Mouse (Mus musculus) T-cell, adult 2 months (primary cell): Measurements from ENCODE around the gene Sp1.

ENCODE experiments used
- DNase-seq: peaks from one replicate; pipeline ENCODE4 v3.0.0; 2022; ENCODE audit warnings: low spot score

The Sp1 gene

DNA sequence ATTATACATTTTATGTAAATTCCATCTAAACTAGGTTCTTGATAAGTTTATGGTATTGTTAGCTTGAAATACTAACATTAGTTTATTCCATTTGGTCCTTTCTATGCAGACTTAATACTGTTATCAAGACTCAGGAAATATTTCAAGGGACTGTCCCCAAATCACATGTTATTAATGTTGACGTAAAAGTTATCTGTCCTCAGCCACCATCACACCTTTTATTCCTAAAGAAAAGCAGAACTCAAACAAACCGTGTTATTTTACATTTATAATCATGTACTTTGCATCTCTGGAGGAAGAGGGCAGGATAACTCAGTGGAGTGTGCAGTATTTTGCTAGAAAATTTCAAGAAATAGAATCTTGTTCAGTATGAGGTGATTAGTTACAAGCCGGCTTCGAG lies 27.2 kb downstream of the Sp1 start:
- no peak for DNase-seq

GRCm38 (mm10) chr15:102442490-102442889 lies 36.5 kb downstream of the Sp1 start:
- DNase-seq, result peak; percentile 77

DNA sequence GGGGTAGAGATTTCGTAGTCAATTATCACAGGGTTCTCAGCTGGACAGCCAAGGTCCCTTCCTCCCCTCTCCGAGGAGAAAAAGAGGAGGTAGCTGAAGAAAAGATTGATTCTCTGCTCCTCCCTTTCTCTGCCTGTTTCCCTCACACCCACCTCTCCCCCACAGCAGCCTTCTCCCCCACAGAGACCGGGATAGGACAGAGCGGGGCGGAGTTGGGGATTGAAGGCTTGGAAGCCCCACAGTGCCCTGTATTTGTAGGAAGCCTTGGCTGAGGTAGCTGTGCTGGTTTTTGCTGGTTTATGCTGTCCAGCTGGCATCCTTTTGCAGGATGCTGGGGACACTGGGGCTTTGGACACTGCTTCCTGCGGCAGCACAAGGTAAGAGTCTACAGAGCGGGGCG lies 39.2 kb downstream of the Sp1 start, which contains the start of gene Amhr2:
Amhr2 (plus strand) TSS at position 222 of the 400 bp plus-strand sequence.
- DNase-seq, result no peak

DNA sequence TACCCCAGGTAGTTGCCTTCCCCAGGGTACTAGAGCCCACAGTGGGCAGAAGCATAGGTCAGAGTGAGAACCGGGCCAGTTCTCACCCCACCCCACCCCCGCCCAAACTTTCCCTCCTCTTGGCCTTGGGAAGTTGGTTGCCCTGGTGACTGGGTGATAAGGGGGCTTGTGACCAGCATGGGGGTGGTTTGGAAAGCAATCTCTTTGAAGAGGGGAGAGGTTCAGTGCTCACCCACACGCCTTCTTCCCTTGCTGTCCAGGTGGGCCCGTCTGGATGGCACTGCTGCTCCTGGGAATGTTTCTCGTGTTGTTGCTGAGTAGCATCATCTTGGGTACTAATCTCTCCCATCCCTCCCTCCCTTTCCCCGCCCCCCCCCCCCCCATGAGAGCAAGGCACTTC lies 40.5 kb downstream of the Sp1 start:
- no peak for DNase-seq

- DNase-seq, result no peak
Observed at GRCm38 (mm10) chr15:102449366-102449765, 43.4 kb downstream of the Sp1 start.

- DNase-seq, result no peak
Observed at GRCm38 (mm10) chr15:102450928-102451327, 45.0 kb downstream of the Sp1 start.

- DNase-seq, result no peak
Observed at GRCm38 (mm10) chr15:102451666-102452430, 45.9 kb downstream of the Sp1 start.

- DNase-seq, result peak; percentile 24
Observed at GRCm38 (mm10) chr15:102455993-102456392, 50.0 kb downstream of the Sp1 start.

- peak; percentile 68 for DNase-seq
Observed at GRCm38 (mm10) chr15:102458050-102458736, 52.2 kb downstream of the Sp1 start.

DNA sequence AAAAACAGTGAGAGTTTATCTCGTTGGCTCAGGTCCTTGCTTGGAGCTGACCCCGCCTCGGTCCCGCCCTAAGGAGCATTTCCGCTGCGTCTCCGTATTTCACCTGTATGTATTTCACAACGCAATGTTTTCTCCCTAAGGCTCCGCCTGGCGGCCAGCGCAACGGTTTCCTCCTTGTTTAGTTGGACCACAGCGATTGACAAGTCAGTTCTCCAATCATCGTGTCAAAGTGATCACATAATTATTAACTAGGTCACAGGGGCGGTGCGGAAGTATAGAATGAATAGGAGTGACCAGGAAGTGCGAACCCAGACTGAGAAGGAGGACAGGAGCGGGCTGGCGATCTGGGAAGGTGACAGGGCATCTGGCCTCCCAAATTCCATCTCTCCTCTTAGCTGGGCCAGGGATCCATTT lies 53.0 kb downstream of the Sp1 start, which contains the start of gene Prr13:
Prr13 (plus strand) TSS at position 125 of the 414 bp plus-strand sequence.
- peak; percentile 90 for DNase-seq

DNA sequence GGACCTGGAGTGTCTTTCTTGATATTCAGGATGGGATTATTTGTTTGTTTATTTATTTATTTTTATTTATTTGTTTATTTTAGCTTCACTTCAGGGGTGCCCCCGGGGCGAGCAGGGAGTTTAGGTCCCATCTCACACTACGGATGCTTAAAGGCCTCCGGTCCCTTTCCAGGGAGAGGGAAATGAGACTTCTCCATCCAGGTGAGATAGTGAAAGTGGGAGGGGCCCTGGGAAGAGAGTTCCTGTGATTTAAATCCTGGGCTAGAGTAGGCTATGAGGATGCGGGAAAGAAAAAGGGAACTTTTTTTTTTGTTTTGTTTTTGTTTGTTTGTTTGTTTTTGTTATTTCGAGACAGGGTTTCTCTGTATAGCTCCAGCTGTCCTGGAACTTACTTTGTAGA lies 53.4 kb downstream of the Sp1 start:
- no peak for DNase-seq

GRCm38 (mm10) chr15:102459847-102460246 lies 53.9 kb downstream of the Sp1 start:
- no peak for DNase-seq

- no peak for DNase-seq
Observed at GRCm38 (mm10) chr15:102460409-102460808, 54.5 kb downstream of the Sp1 start.

DNA sequence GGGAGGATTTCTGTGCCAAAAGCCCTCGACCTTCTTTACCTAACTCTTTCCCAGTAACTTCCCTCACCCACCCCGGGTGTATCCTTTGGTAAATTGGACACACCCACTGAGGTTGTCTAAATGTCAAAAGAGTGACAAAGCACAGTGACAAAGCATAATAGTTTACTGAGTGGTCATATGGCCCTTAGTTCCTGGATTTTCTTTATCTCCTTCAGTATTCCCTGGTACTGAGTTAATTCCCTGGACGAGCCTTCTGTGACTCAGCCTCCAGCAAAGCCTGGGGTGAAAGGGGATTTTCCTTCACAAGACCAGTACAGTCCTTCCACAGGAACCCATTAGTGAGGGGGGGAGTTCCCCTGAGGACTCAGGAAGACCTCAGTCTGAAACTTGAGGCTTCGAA lies 55.0 kb downstream of the Sp1 start:
- DNase-seq, result no peak

- DNase-seq, result no peak
Observed at GRCm38 (mm10) chr15:102461430-102462075, 55.6 kb downstream of the Sp1 start.

- DNase-seq, result peak; percentile 38
Observed at GRCm38 (mm10) chr15:102463666-102464065, 57.7 kb downstream of the Sp1 start.

DNA sequence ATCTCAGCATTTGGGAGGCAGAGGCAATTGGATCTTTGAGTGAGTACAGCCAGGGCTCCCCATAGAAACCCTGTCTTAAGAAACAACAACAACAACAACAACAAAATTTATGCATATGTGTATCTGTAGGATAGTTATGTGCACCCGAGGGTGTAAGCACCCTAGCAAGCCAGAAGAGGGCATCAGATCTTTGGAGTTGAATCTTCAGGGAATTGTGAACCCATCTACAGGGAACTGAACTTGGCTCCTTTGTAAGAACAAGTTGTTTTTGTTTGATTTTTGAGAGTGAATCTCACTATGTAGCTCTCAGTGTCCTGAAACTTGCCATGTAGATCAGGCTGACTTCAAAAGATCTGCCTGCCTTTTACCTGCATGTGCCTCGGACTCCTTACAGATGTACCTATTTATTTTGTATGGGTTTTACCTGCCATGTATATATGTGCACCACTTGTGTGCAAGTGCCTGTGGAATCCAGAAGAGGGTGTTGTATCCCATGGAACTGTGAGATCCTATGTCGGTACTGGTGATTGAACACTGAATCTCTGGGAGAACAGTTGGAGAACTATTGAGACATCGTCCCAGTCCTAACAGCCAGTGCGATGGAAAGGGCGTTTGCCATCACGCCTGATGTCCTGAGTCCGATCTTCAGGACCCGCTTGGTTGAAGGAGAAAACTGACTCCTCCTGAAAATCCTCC lies 62.9 kb downstream of the Sp1 start:
- no peak for DNase-seq

DNA sequence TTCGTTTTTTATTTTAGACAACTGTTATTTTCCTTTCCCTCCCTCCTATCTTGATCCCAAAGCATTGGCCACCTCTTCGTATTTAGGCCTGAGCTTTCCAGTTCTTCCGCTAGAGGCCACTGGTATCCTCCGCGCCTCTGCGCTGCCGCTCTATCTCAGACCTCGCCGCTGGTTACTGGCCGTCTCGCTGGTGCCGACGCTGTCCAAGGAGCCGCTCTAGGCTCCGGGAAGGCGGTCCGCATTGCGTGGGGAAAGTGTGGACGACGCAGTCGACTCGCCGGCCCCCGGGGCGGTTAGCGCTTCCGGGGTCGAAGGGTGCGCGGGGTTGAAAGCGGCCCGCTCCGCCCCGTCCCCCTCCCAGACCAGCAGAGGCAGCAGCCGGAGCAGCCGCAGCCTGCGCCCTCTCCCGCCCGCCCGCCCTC lies 64.3 kb downstream of the Sp1 start, which contains the start of gene Pcbp2:
Pcbp2 (plus strand) TSS at position 357 of the 422 bp plus-strand sequence.
- DNase-seq, result peak; percentile 97

DNA sequence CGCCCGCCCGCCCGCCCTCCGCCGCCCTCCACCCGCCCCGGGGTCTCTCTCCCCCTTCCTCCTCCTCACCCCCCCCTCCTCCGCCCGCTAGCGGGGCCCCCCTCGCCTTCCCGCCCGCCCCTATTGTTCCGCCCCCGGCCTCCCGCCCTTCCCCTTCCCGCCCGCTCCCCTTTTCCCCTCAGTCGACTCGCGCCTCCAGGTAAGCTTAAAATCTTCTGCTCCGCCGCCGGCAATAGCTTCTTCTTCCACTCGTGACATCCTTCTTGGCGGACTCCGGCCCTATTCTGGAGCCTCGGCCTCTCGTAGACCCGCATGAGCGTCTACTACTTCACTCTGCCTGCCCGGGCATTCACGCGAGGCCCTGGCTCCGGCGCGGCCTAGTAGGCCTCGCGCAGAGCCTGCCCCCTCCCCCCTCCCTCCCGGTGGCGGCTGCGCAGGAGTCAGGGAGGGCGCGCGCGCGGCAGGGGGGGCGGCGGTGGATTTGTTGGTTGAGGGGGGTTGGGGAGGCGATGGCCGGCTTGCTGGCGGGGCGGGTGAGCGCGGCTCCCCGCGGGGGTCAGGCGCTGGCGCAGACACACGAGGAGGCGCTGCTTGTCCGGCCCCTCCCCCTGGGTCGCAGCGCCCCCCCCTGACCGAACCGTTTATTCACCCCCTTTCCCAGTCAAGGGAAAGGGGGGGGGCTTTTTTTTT lies 64.8 kb downstream of the Sp1 start:
- DNase-seq, result peak; percentile 70

GRCm38 (mm10) chr15:102471295-102471645 lies 65.3 kb downstream of the Sp1 start:
- no peak for DNase-seq

DNA sequence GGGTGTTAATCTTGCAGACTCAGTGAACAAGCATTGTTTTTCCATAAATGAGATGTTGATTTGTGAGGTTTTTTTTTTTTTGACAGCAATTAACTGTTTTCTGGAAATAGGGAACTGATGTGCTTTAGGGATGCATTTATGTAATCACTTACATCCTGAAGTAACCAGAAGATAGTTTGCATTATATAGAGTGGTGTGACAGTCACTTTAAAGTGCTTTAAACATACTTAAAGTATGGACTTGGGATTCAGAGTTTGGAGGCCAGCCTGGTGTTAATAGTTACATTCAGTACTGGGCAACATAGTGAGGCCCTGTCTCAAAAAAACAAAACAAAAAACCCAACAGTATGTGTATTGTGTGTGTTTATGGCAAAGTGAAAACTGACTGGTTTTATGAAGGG lies 65.8 kb downstream of the Sp1 start:
- DNase-seq, result no peak

- DNase-seq, result no peak
Observed at GRCm38 (mm10) chr15:102473246-102473645, 67.3 kb downstream of the Sp1 start.
